Mouse (Mus musculus): Measurements from ENCODE around the gene Sav1. TPM values are rescaled to one million over a fixed set of nuclear protein-coding genes. Genes with fewer than 3 reads are reported as not detected.

The Sav1 gene
- total RNA-seq, 2 experiments from 2014 or later = 37.9 to 40.7 TPM

DNA sequence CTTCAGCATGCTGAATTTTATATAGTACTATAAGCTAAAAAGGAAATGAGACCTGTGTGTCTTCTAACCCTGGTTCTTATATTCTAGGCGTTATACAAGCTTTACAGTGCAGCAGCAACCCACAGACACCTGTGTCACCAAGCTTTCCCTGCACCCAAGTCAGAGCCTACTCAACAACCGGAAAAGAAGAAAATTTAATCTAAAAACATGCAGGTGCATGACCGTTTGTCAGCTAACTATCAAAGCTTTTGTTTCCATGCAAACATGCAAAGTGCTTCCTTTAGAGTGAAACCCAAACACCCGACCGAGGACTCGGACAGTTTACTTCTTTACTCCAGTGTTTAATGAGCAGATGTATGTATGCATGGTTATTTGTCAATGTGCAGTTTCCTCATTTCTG, 23.7 kb downstream of the Sav1 start:
- intact Hi-C loops (cut with DNase I) = loop anchor here (5.0 kb wide), 1 partner anchor 184 kb away; no protein-coding TSS in a partner anchor
- DNase-seq = no peak

DNA sequence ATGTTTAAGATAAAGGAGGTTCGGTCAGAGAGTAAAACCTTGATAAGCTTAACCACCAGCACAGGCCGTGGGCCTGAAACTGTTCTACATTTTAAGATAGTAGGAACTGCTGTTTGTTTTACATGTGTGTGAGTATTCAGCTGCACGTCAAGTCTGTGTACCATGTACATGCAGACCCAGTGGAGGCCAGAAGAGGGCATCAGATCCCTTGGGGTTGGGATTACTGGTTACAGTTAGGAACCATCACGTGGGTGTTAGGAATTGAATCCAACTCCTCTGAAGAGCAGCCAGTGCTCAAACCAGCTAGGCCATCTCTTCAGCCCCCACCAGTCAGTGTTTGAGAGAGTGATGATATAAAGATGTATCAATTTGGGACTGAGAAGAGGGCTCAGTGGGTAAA, 24.3 kb downstream of the Sav1 start:
- DNase-seq = peak; percentile 67 to 81
- intact Hi-C loops (cut with DNase I) = loop anchor here (1.0 to 5.0 kb wide), 2 partner anchors 100 to 185 kb away; no protein-coding TSS in a partner anchor

DNA sequence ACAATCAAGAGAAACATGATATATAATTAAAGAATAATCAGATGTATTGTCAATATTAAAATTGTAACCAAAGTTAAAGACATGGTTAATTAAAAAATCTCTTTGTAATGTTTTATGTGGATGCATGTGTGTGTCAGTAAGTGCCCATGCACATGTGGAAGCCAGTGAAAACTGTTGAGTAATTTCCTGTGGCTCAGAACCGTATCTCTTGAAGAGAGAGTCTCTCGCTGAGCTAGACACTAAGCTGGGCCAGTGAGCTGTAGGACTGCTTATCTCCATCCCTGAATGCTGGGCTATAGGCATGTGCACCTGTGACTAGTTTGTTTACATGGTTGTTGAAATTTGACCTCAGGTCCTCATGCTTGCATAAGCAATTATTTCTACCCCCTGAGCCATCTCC, 29.4 kb downstream of the Sav1 start:
- intact Hi-C loops (cut with DNase I) = no loop called here
- DNase-seq = no peak

DNA sequence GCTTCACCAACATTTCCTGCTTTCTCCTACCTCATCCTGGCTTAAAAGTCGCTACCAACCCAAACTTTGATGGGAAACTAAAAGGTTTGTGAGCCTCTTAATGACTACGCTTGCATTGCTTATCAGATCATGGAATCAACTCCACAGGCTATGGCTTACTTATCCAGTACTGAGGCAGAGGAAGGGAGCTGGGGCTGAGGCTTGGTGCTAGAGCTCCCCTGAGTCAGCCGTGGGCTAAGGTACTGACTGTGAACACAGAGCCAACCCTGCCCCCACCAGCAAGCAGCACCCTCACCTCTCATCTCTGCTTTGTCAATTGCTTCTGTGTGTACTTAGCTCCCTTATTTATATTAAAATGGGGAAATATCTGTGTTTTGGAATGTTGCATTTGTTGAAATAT, 39.3 kb downstream of the Sav1 start:
- intact Hi-C loops (cut with DNase I) = no loop called here
- no peak for DNase-seq

DNA sequence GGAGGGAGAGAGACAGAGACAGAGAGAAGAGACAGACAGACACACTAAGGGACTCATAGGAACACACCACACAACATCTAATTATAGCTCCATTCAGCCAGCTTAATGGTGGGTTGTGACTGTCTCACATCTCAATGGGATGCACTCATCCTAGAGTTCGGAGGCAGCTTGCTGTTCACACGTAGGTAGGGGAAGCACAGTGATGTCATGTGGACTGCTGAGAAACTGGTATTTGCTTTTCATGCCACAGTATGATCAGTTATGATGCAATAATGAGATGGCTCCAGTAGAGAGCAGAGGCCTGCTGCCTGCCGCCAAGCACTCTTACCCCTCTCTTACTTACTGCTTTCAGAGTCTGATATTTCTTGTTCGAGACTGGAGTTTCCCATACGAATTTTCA, 40.9 kb downstream of the Sav1 start:
- intact Hi-C loops (cut with DNase I) = no loop called here
- DNase-seq = no peak

DNA sequence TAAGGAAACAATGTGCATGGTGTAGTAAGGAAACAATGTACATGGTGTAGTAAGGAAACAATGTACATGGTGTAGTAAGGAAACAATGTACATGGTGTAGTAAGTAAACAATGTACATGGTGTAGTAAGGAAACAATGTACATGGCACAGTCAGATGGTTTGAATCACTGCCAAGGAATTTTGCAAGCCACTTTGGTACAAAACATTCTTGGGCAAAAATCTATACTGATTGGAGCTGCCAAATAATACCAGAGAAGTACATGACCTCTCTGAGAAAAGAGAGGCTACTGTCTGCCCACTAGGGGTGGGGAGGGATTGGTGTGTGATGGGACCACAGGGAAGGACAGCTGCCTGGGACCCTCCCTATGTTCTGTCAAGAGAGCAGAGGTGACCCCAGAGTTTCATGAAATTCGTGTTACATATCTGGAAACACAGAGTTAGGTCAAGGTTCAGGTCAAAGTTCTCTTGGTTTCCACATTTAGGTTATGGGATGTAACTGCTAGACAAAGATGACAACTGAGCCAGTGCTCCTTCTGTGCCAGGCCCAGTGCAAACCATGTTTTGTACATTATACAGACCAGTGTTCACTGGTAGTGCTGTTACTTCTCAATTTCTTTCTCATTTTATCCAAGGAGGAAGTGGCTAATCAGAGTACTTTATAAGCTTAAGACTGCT, 45.0 kb downstream of the Sav1 start:
- intact Hi-C loops (cut with DNase I) = no loop called here
- no peak for DNase-seq

DNA sequence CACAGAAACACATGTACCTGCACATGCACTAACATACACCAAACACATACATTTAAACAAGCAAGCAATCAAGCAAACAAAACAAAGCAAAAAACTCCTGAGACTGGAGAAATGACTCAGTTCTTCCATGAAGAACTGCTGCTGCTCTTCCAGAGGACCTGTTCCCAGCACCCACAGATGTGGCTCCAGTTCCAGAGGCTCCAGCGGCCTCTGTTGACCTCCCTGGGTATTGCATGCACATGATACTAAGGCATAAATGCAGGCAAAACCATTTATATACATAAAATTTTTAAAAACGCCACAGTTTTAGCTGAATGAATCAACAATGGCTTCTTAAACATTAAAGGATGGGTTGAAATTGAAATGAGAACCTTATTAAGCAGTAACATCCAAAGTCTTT, 47.5 kb downstream of the Sav1 start:
- intact Hi-C loops (cut with DNase I) = no loop called here
- no peak for DNase-seq

DNA sequence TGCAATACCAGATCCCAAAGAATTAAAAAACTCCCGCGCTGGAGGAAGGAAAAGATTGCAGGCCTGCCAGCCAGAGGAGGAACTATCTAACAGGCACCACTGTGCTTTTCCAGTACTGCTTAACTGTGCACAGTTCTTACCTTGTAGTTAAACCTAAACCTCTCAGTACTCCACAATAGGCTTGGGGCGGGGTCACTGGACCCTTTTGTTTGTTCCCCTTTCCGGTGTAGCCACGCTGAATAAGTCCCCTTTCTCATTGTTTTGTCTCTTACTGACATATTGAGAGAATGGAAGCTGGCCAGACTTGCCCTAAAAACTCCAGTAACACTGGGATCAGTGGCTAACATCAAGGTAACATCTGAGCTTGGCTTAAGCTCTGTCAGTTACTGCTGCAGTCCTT, 49.1 kb downstream of the Sav1 start:
- no peak for DNase-seq
- intact Hi-C loops (cut with DNase I) = no loop called here

DNA sequence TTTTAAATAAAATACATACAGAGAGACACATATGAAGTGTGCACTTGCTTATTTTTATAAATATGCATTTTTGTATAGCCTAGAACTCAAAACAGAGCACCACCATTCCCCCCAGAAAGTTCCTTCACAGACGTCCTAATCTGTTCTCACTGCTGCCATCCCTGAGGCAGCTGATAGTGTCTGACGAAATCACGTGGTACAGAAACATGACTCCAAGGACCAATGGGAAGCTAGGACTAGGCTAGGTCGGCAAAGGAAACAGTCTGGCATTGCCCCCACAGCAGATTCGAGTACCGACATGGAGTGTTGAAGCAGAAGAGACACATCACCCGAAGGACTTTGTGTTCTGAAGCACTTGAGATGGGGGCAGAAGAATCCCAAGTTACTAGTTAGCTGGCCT, 60.1 kb downstream of the Sav1 start:
- DNase-seq = no peak
- intact Hi-C loops (cut with DNase I) = no loop called here

DNA sequence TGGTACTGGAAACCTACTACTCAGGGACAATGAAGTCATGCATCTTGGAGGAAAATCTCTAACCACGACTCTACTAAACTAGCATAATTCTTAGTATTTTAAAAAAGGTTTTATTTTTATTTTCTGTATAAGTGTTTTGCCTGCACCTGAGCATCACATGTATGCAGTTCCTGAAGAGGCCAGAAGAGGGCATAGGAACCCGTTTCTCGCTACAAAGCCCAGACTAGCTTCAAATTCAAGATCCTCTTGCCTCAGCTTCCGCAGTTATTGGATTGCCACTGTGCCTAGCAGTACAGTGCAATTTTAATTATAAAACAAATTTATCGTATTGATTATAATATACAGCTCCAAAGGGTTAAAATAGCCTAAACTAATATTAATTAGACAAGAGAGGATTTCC, 62.8 kb downstream of the Sav1 start:
- intact Hi-C loops (cut with DNase I) = no loop called here

DNA sequence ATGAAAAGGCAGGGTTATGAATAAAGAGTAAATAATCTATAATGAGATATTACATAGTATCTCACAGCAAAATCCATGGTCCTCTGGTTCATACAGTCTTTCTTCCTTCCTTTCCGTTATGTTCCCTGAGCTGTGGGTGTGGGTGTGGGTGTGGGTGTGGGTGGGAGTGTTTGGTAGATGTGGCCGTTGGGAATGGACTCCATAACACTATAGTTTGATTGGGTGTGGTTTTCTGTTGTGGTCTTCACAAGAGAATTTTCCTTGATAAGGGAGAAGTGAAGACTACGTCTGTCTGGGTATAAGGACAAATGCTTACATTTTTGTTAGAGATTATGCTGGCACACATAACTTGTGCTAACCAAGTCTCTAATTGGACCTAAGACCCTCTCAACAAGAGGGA, 63.2 kb downstream of the Sav1 start:
- intact Hi-C loops (cut with DNase I) = no loop called here
- DNase-seq = no peak

More for the DNA sequence above, 62.8 kb downstream of the Sav1 start:
- DNase-seq = peak; percentile 39 to 58

DNA sequence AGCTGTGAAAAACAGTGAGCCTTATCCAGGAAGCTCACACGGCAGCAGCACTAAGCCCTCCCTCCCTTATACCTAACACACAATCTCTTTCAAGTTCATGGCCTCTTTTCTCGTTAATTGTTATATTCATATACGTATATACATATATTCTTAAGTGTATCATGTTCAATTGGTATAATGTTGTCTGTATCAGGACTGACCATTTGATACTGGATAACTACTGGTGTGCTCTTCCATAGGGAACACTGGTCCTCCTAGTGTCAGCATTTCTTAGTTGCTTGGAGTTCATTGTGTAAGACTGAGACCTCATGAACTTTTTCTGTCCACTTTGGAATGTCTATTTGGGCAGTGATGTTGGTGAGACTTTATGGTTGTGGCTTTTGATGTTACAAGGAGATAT, 63.7 kb downstream of the Sav1 start:
- DNase-seq = no peak
- intact Hi-C loops (cut with DNase I) = no loop called here

DNA sequence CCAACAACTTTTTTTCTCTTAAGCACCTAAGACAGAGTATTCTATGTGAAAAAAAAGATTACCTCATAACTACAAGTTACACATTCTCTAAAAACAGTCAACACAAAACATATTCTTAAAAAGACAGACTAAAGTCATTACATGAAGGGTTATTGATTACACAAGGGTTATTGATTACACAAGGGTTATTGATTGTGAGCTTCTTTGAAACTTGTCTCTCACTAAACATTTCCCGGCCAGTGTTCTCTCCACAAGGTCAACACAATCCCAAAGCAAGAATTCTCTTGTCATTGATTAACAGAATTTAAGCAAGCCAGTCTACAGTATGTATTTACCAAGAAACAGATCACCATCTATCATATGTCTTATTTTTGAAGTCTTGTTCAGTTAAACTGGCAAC, 64.7 kb downstream of the Sav1 start:
- intact Hi-C loops (cut with DNase I) = no loop called here
- DNase-seq = no peak

DNA sequence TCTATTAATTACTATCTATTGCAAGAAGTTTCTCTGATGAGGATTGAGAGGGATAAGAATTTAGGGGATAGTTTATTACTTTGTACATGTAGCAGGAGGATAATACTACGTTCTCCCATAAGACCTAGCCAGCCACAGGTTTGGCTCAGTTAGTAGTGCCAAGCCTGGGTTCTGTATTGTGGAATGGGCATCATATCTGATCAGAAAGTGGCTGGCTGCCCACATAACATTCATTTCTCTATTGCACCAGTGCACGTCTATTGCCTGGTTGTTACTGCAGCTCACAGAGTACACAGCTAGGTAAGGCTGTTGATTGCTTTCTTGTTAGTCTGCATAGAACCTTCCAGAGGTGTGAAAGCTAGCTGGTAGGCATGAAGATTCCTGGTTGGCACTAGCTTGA, 68.9 kb downstream of the Sav1 start:
- no peak for DNase-seq
- intact Hi-C loops (cut with DNase I) = no loop called here

Other genes starting within 250 kb of the Sav1 start
- 1 to 10 TPM; 7.0 to 9.2 TPM for gene Cdkl1, start 195.7 kb downstream of the Sav1 start, total RNA-seq (2021)
- 1 to 10 TPM; 5.7 to 7.8 TPM for gene Atl1, start 94.4 kb downstream of the Sav1 start, total RNA-seq (2021)
- gene Map4k5, start 93.8 kb downstream of the Sav1 start, total RNA-seq (2021) = 10 to 100 TPM; 38.7 to 40.7 TPM
- 10 to 100 TPM; 34.9 to 35.6 TPM for gene Nin, start 126.7 kb upstream of the Sav1 start, total RNA-seq (2021)
- gene Abhd12b, start 167.1 kb upstream of the Sav1 start, total RNA-seq (2021) = not detected
- 10 to 100 TPM in 1 of 2 experiments, 1 to 10 TPM in 1; 8.6 to 13.0 TPM for gene Pygl, start 244.5 kb upstream of the Sav1 start, total RNA-seq (2021)

All from heart, postnatal 10 days (tissue).